Mouse (Mus musculus) embryo, embryonic 11 days (tissue): Measurements from ENCODE around the gene Ecel1.

Experiments
- DNase-seq: peaks from one replicate; pipeline ENCODE4 v3.0.0-alpha.2; 2015

The Ecel1 gene

DNA sequence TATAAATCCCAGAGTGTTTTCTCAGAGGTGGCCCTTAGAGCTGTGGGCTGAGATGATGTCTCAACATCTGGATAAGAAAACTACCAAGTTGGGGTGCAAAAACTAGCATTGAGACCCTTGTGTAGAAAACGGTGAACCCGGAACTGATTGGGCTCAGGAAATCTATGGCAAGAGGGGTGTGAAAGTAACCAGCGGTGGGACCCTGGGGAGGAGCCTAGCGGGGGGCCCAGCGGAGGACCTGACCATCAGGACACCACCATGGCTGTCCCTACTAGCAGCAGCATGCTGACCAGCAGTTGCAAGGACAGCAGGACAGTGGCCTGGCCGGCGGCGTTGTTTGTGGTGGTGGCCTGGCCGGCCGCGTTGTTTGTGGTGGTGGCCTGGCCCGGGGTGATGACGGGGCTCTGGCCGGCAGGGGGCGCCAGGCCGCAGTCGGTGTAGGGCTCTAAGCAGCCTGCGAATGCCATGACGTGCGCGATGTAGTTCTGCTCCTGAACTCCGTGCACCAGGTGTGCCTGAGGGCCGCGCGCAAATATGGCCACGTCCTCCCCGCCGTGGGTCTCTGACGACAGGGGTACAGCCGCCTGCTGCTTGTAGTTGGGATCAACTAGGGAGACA lies 57.9 kb downstream of the Ecel1 start:
- peak; percentile 78 for DNase-seq
